Mouse (Mus musculus) Patski (cell line): ENCODE results near the gene Ppp4r4. TPM values are rescaled to one million over a fixed set of nuclear protein-coding genes. Genes with fewer than 3 reads are reported as not detected.
"Not testable (repeated sequence)": the region's sequence is repeated elsewhere in the genome, so short reads cannot be mapped to it uniquely, and the experiment has no call there.

Source experiments
- ATAC-seq: fragments of 100-300 bp; one replicate; pipeline ENCODE4 v1.8.0; 2021
- CTCF ChIA-PET: fragments of 350-600 bp; sonication (Branson Sonifier 250); formaldehyde crosslinking; loops from one replicate; lab custom pipeline; 2022; ENCODE audit warnings: inconsistent platforms; lab: Charles Lee
- POLR2A ChIA-PET: fragments of 350-600 bp; sonication (Branson Sonifier 250); formaldehyde crosslinking; loops from one replicate; lab custom pipeline; 2022; ENCODE audit warnings: antibody characterized with exemption, inconsistent platforms; lab: Charles Lee
- DNase-seq: peaks from one replicate; pipeline ENCODE4 v3.0.0-alpha.2; 2011; ENCODE audit warnings: low read depth, low spot score
- H3K27me3 ChIP-seq: fragments of 371-371 bp; one replicate; pipeline ENCODE4 v1.5.1; 2021
- CTCF ChIP-seq: fragments of 100-300 bp; IDR thresholded peaks from one replicate; pipeline ENCODE4 v1.5.1; 2021
- in situ Hi-C: fragments of 300-500 bp; cut with MboI; formaldehyde crosslinking; loops from 3 replicates; pipeline ENCODE4 v1.11.1; 2018; ENCODE audit warnings: low pct_unique_long_range_greater_than_20kb, mixed read lengths
- polyA plus RNA-seq: library from polyadenylated mRNA; unstranded; gene quantifications from one replicate; pipeline ENCODE4 v1.2.3, GENCODE M21; 2021

The Ppp4r4 gene
- polyA plus RNA-seq, 1 experiment from 2014 or later = 10.6 TPM

DNA sequence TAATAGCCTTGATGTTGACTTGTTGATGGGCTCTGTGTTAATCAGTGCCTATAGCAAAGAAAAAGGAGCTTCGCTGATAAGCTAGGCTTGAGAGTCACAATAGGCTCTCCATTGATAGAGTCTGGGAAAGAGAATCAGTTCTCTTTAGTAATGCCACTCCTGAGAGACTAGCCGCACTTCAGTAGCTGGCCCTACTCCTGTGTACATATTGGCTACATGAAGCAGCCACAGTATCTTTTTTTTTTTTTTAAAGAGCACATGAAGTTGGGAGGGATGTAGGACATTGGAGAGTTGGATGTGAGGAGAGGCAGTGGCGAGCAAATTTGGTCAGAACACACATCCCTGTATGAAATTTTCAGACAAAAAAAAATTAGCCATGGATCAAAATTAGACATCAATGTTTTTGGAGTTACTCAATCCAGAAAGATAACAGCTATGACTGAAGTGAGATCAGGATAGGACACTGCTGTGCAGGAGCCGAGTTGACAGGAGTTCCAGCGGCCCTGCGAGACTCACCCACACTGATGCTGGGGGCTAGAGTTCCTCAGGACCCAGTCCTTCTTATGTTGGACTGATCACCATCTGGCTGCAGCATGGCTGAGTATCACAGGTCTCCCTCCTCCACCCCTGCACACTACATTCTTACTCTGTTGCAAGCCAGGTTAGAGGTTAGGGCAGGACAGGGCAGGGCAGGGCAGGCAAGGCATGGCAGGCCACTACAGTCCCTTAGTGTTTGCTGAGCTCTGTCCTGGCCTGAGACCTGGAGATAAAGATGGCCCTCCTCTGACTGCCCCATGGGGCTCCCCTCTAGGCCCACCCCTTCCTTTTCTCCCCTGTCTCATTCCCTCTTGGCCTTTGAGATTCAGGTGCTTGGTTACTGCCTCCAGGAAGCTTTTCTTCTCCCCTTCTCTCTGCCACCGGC, 123.3 kb downstream of the Ppp4r4 start:
- DNase-seq (no peak), ATAC-seq (no peak)
- ChIA-PET CTCF (no interaction called here), POLR2A (no interaction called here)
- H3K27me3 ChIP-seq = no peaks in the 10 kb centered on the region
- no peak for TF ChIP-seq CTCF
- in situ Hi-C loops = no loop called here

DNA sequence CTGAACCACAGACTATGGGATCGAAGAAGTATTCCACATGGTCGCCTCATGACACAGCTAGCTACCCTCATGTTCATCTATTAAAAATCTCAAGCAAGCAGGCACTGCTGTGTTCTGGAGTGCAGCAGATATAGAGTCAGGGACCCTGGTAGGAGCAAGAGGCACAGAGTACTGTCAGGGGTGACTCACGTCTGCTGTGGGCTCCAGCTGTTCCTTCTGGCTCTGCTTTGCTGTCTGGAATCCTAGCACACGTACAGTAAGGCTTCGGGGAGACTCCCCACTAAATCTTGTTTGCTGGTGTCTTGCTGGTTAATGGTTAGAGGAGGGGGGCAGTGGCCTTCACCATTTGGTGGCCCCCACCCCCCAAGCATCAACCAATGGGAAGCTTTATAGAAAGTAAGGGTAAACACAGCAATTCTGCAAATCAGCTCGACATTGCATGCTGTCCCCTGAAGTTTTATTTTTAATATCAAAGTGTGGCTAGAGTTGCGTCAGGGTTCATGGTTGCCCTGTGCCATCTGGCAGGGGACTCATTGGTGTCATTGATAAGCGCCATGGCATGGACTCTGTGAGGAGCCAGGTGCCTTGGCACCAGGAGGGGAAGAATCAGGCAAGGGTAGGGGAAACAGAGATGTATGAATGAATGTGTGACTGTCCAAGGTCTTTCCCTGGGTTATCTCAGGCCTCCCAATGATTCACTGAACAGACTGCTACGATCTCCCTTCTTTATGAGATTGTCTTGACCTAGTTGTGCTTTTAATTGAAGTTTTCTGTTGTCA, 125.0 kb downstream of the Ppp4r4 start, which contains the start of gene Serpina6:
Serpina6 (minus strand) TSS at position 365 of the 779 bp plus-strand sequence.
- in situ Hi-C loops = no loop called here
- ChIA-PET CTCF (interaction anchor here (0.6 to 0.9 kb wide), 3 partner anchors 9 to 14 kb away, joined by 3 read pairs; no protein-coding TSS in a partner anchor), POLR2A (no interaction called here)
- ATAC-seq (peak; percentile 40), DNase-seq (no peak)
- H3K27me3 ChIP-seq = no peaks in the 10 kb centered on the region
- no peak for TF ChIP-seq CTCF

DNA sequence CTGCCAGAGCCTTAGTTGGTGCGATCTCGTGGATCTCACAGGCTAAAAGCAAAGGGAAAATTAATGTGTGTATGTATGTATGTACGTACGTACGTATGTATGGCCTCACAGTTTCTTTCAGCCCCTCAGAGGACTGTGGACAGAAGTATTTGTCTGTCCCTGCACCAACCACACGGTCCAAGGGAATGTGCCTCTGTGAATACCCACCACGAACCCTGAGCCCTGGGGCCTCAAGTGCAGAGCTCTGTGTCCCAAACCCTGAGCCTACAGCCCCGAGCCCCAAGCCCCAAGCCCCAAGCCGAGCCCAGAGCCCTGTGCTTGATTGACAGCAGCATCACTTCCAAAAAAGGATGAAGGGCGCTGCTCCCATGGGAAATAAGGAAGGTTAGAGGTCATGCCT, 125.9 kb downstream of the Ppp4r4 start:
- no peak for TF ChIP-seq CTCF
- no peak for ATAC-seq
- no peaks in the 10 kb centered on the region for H3K27me3 ChIP-seq
- ChIA-PET CTCF (no interaction called here), POLR2A (no interaction called here)
- in situ Hi-C loops = no loop called here
- no peak for DNase-seq

DNA sequence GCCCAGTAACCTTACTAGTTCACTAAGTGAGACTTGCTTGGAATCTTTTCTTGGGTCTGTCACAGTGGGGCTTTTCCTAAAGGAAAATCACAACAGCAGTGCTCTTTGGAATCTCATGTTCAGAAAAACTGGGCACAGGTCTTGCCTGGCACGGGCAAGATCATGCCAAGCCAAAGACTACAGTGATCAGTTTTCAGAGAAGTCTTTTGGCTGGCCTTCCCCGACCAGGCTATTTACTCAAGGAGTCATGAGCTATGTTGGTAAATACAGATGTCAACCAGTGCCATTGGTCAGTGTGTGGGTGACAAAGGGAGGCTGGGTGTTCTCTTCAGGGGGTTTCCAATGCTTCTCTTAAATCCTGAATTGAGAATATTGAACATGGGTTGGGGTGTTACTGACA, 127.1 kb downstream of the Ppp4r4 start:
- TF ChIP-seq CTCF = no peak
- ATAC-seq = no peak

DNA sequence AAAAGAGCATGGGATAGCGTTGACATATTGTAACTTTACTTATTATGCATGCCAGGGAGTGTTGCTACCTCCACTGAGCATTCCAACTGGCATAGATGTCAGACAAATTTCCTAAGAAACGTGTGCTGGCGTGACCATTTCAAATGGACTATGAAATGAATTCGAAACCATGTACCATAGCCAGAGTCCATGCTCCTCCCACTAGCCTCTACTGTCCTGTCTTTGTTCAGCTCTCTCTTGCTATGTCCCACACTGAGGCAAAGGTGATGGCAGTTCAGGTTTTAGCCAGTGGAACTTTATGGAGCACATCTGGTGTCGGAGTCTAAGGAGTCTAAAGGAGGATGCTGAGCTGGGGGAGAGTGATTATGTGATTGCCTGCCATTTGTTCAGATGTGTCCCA, 128.0 kb downstream of the Ppp4r4 start:
- DNase-seq (no peak), ATAC-seq (peak; percentile 42)
- in situ Hi-C loops = no loop called here
- ChIA-PET CTCF (no interaction called here), POLR2A (interaction anchor here (0.9 kb wide), 1 partner anchor 31 kb away, joined by 4 read pairs; no protein-coding TSS in a partner anchor)
- H3K27me3 ChIP-seq = no peaks in the 10 kb centered on the region
- TF ChIP-seq CTCF = no peak

More for the DNA sequence above, 127.1 kb downstream of the Ppp4r4 start:
- no peaks in the 10 kb centered on the region for H3K27me3 ChIP-seq
- ChIA-PET POLR2A (interaction anchor here (0.9 kb wide), 1 partner anchor 30 kb away, joined by 4 read pairs; no protein-coding TSS in a partner anchor), CTCF (no interaction called here)
- no peak for DNase-seq
- in situ Hi-C loops = no loop called here

DNA sequence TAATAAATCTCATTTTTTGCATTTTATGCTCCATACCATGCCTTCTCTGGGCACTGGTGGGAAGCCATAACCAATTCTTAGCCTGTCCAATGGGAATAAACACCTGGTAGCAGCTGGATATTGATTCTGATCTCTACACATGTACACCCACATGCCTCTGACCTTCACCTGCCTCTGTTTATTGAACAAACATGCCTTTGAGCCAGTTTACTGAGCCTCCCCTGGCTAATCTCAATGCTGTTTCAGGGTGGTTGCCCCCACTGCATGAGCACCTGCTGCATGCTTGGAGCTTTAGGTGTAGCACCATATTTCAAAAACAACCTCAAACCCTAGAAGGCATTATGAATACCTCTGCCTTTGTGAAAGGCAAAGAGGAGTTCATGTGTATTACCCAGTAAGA, 130.0 kb downstream of the Ppp4r4 start:
- DNase-seq, in situ Hi-C loops, ATAC-seq, H3K27me3 ChIP-seq, POLR2A ChIA-PET: not testable (repeated sequence)
- CTCF ChIA-PET = interaction anchor here (1.4 to 3.3 kb wide), 2 partner anchors 12 to 49 kb away, joined by 4 to 10 read pairs; no protein-coding TSS in a partner anchor

Other genes starting within 250 kb of the Ppp4r4 start
- gene Fam181a, start 221.3 kb upstream of the Ppp4r4 start, polyA plus RNA-seq = not detected
- gene Asb2, start 176.3 kb upstream of the Ppp4r4 start, polyA plus RNA-seq = 0.04 TPM
- 7.6 TPM for gene Otub2, start 143.6 kb upstream of the Ppp4r4 start, polyA plus RNA-seq
- 2.0 TPM for gene 9330161L09Rik, start 124.5 kb upstream of the Ppp4r4 start, polyA plus RNA-seq
- 71.3 TPM for gene Ddx24, start 106.5 kb upstream of the Ppp4r4 start, polyA plus RNA-seq
- 83.4 TPM for gene Ifi27, start 98.1 kb upstream of the Ppp4r4 start, polyA plus RNA-seq
- gene Ifi27l2a, start 88.6 kb upstream of the Ppp4r4 start, polyA plus RNA-seq = 3.2 TPM
- not detected for gene Ifi27l2b, start 75.1 kb upstream of the Ppp4r4 start, polyA plus RNA-seq
- gene Serpina10, start 99.2 kb downstream of the Ppp4r4 start, polyA plus RNA-seq = 109 TPM
- 46.6 TPM for gene Serpina6, start 124.9 kb downstream of the Ppp4r4 start, polyA plus RNA-seq
- 1.4 TPM for gene Serpina16, start 143.9 kb downstream of the Ppp4r4 start, polyA plus RNA-seq
- gene Serpina1f, start 163.2 kb downstream of the Ppp4r4 start, polyA plus RNA-seq = 0.49 TPM
- gene Serpina1d, start 241.3 kb downstream of the Ppp4r4 start, polyA plus RNA-seq = not detected